Comparison of ENCODE assay signal across 26 mouse cellular contexts in genomic region chr7:113347694-113348093, GRCm38 (mm10). TPM values are rescaled to one million over a fixed set of nuclear protein-coding genes. Genes with fewer than 3 reads are reported as not detected.
A peak's percentile ranks its signal among the peaks of the same experiment; 100 is the strongest.
DNase-seq lines count a peak whose midpoint lies in the region; ATAC-seq lines count a peak whose summit lies in the region.
"Had no signal": no experiment of that assay in that cellular context is flagged by ENCODE, and none has a peak within 500 bp of the region (broad histone marks: within the 10 kb centered on the region; RNA-seq: fewer than 3 reads in every experiment).

No protein-coding gene starts in this region.

- peak; percentile 45; the same call in 1 of the 2 replicates for ATAC-seq in forebrain, embryonic 13.5 days
- no peak for ATAC-seq in hindbrain, embryonic 14.5 days (ENCODE audit: low FRiP score)
- ATAC-seq in hindbrain, embryonic 12.5 days (ENCODE audit: low FRiP score) = no peak
- ATAC-seq in midbrain, embryonic 14.5 days (ENCODE audit: low FRiP score, low TSS enrichment) = no peak
- no peak for ATAC-seq in midbrain, embryonic 13.5 days
- peak; percentile 72 for ATAC-seq in forebrain, embryonic 16.5 days
- ATAC-seq: CD4-positive, CD25-positive, alpha-beta regulatory T cell, adult 4 months; intestine, embryonic 15.5 days had no signal

- no peaks in the 10 kb centered on the region for H3K9me3 ChIP-seq in forebrain, embryonic 13.5 days (replicated peaks)
- H3K9me3 ChIP-seq in forebrain, embryonic 10.5 days = no peaks in the 10 kb centered on the region
- no peaks in the 10 kb centered on the region for H3K9me3 ChIP-seq in hindbrain, embryonic 14.5 days (ENCODE audit: control insufficient read depth, low read length)
- no peaks in the 10 kb centered on the region for H3K9me3 ChIP-seq in hindbrain, embryonic 12.5 days (replicated peaks)
- H3K9me3 ChIP-seq in midbrain, embryonic 14.5 days (ENCODE audit: control insufficient read depth, low read length) = no peaks in the 10 kb centered on the region
- H3K9me3 ChIP-seq in midbrain, embryonic 13.5 days = no peaks in the 10 kb centered on the region
- H3K9me3 ChIP-seq in forebrain, embryonic 16.5 days (ENCODE audit: control insufficient read depth, low read length) = no peaks in the 10 kb centered on the region
- H3K9me3 ChIP-seq: heart, embryonic 15.5 days; intestine, embryonic 15.5 days; limb, embryonic 12.5 days; midbrain, embryonic 12.5 days had no signal

- 88% methylated on average over 2 of the region's 2 CpGs for WGBS in forebrain, embryonic 13.5 days
- WGBS in forebrain, embryonic 10.5 days = 94% methylated on average over 2 of the region's 2 CpGs
- WGBS in hindbrain, embryonic 14.5 days = 75% methylated on average over 2 of the region's 2 CpGs
- WGBS in hindbrain, embryonic 12.5 days = 96% methylated on average over 2 of the region's 2 CpGs
- 88% methylated on average over 2 of the region's 2 CpGs for WGBS in midbrain, embryonic 14.5 days
- 91% methylated on average over 2 of the region's 2 CpGs for WGBS in midbrain, embryonic 13.5 days
- WGBS in forebrain, embryonic 16.5 days = 64% methylated on average over 2 of the region's 2 CpGs

- no peaks in the 10 kb centered on the region for H3K27me3 ChIP-seq in forebrain, embryonic 13.5 days
- no peaks in the 10 kb centered on the region for H3K27me3 ChIP-seq in forebrain, embryonic 10.5 days (ENCODE audit: poor library complexity, severe bottlenecking)
- H3K27me3 ChIP-seq in hindbrain, embryonic 14.5 days (ENCODE audit: control insufficient read depth, insufficient read depth, low read length) = no peaks in the 10 kb centered on the region
- no peaks in the 10 kb centered on the region for H3K27me3 ChIP-seq in hindbrain, embryonic 12.5 days
- no peaks in the 10 kb centered on the region for H3K27me3 ChIP-seq in midbrain, embryonic 14.5 days (ENCODE audit: control insufficient read depth, insufficient read depth, low read length)
- no peaks in the 10 kb centered on the region for H3K27me3 ChIP-seq in midbrain, embryonic 13.5 days
- H3K27me3 ChIP-seq in forebrain, embryonic 16.5 days (replicated peaks; ENCODE audit: control insufficient read depth, insufficient read depth, low read length) = no peaks in the 10 kb centered on the region
- H3K27me3 ChIP-seq: heart, embryonic 15.5 days; intestine, embryonic 15.5 days; limb, embryonic 12.5 days; midbrain, embryonic 12.5 days had no signal

- no peak overlapping the region for H3K4me3 ChIP-seq in forebrain, embryonic 13.5 days
- no peak overlapping the region for H3K4me3 ChIP-seq in forebrain, embryonic 10.5 days
- no peak overlapping the region for H3K4me3 ChIP-seq in hindbrain, embryonic 14.5 days (replicated peaks; ENCODE audit: low read length)
- no peak overlapping the region for H3K4me3 ChIP-seq in hindbrain, embryonic 12.5 days
- H3K4me3 ChIP-seq in midbrain, embryonic 14.5 days (replicated peaks; ENCODE audit: low read depth, low read length) = no peak overlapping the region
- no peak overlapping the region for H3K4me3 ChIP-seq in midbrain, embryonic 13.5 days (replicated peaks)
- 0 out of 2 replicates have a peak overlapping the region, but pooled peaks have one; percentile 11 for H3K4me3 ChIP-seq in forebrain, embryonic 16.5 days (replicated peaks; ENCODE audit: low read length)
- H3K4me3 ChIP-seq: heart, embryonic 15.5 days; intestine, embryonic 15.5 days; limb, embryonic 12.5 days; midbrain, embryonic 12.5 days had no signal

- H3K36me3 ChIP-seq in forebrain, embryonic 13.5 days (ENCODE audit: poor library complexity, severe bottlenecking) = no peaks in the 10 kb centered on the region
- no peaks in the 10 kb centered on the region for H3K36me3 ChIP-seq in forebrain, embryonic 10.5 days (replicated peaks)
- no peaks in the 10 kb centered on the region for H3K36me3 ChIP-seq in hindbrain, embryonic 14.5 days (replicated peaks; ENCODE audit: control insufficient read depth, insufficient read depth)
- H3K36me3 ChIP-seq in hindbrain, embryonic 12.5 days = no peaks in the 10 kb centered on the region
- H3K36me3 ChIP-seq in midbrain, embryonic 14.5 days (ENCODE audit: control insufficient read depth, insufficient read depth, low read length) = no peaks in the 10 kb centered on the region
- no peaks in the 10 kb centered on the region for H3K36me3 ChIP-seq in midbrain, embryonic 13.5 days
- no peaks in the 10 kb centered on the region for H3K36me3 ChIP-seq in forebrain, embryonic 16.5 days (ENCODE audit: control insufficient read depth, insufficient read depth)
- H3K36me3 ChIP-seq: heart, embryonic 15.5 days; intestine, embryonic 15.5 days; limb, embryonic 12.5 days; midbrain, embryonic 12.5 days had no signal

- no peak for DNase-seq in forebrain, embryonic 10.5 days (ENCODE audit: extremely low spot score, low spot score)
- DNase-seq in hindbrain, embryonic 14.5 days (ENCODE audit: low spot score) = no peak
- DNase-seq in midbrain, embryonic 14.5 days = no peak
- no peak for DNase-seq in adrenal gland, postnatal 10 days
- DNase-seq: adrenal gland, postnatal 36 days; kidney, adult 8-10 months; kidney, postnatal 10 days; lung, adult 18-20 months; lung, postnatal 10 days; thymus, adult 2 months had no signal

- no peak overlapping the region for H3K27ac ChIP-seq in forebrain, embryonic 13.5 days
- no peak overlapping the region for H3K27ac ChIP-seq in forebrain, embryonic 10.5 days
- H3K27ac ChIP-seq in hindbrain, embryonic 14.5 days = 0 out of 2 replicates have a peak overlapping the region, but pooled peaks have one; percentile 5
- no peak overlapping the region for H3K27ac ChIP-seq in hindbrain, embryonic 12.5 days
- 0 out of 2 replicates have a peak overlapping the region, but pooled peaks have one; percentile 52 for H3K27ac ChIP-seq in midbrain, embryonic 14.5 days (replicated peaks; ENCODE audit: low read depth, low read length)
- H3K27ac ChIP-seq in midbrain, embryonic 13.5 days = no peak overlapping the region
- peak overlapping the region; percentile 76 for H3K27ac ChIP-seq in forebrain, embryonic 16.5 days (ENCODE audit: low read length)
- H3K27ac ChIP-seq: heart, embryonic 15.5 days; intestine, embryonic 15.5 days; limb, embryonic 12.5 days; midbrain, embryonic 12.5 days; stomach, postnatal 0 days had no signal

- H3K9ac ChIP-seq in forebrain, embryonic 13.5 days = no peak overlapping the region
- no peak overlapping the region for H3K9ac ChIP-seq in hindbrain, embryonic 14.5 days
- H3K9ac ChIP-seq in hindbrain, embryonic 12.5 days = no peak overlapping the region
- H3K9ac ChIP-seq in midbrain, embryonic 14.5 days (replicated peaks; ENCODE audit: low read length) = no peak overlapping the region
- H3K9ac ChIP-seq in midbrain, embryonic 13.5 days (replicated peaks) = no peak overlapping the region
- no peak overlapping the region for H3K9ac ChIP-seq in forebrain, embryonic 16.5 days (replicated peaks; ENCODE audit: low read depth, low read length)
- H3K9ac ChIP-seq: heart, embryonic 15.5 days; intestine, embryonic 15.5 days; limb, embryonic 12.5 days; midbrain, embryonic 12.5 days had no signal

- H3K4me1 ChIP-seq in forebrain, embryonic 13.5 days = no peaks in the 10 kb centered on the region
- H3K4me1 ChIP-seq in forebrain, embryonic 10.5 days = no peaks in the 10 kb centered on the region
- H3K4me1 ChIP-seq in hindbrain, embryonic 14.5 days (replicated peaks; ENCODE audit: control insufficient read depth, insufficient read depth, low read length) = 0 out of 2 replicates have a peak, but pooled peaks cover 4% of the 10 kb centered on the region
- no peaks in the 10 kb centered on the region for H3K4me1 ChIP-seq in hindbrain, embryonic 12.5 days
- H3K4me1 ChIP-seq in midbrain, embryonic 14.5 days (ENCODE audit: control insufficient read depth, insufficient read depth, low read length) = no peaks in the 10 kb centered on the region
- H3K4me1 ChIP-seq in midbrain, embryonic 13.5 days (replicated peaks) = 0 out of 2 replicates have a peak, but pooled peaks cover 5% of the 10 kb centered on the region
- H3K4me1 ChIP-seq in forebrain, embryonic 16.5 days (replicated peaks; ENCODE audit: control insufficient read depth, insufficient read depth, low read length) = peaks cover 7% of the 10 kb centered on the region
- H3K4me1 ChIP-seq: intestine, embryonic 15.5 days; limb, embryonic 12.5 days; midbrain, embryonic 12.5 days had no signal

- no peak overlapping the region for H3K4me2 ChIP-seq in forebrain, embryonic 13.5 days
- H3K4me2 ChIP-seq in hindbrain, embryonic 14.5 days (replicated peaks) = peak overlapping the region; percentile 40
- no peak overlapping the region for H3K4me2 ChIP-seq in hindbrain, embryonic 12.5 days (replicated peaks)
- peak overlapping the region; percentile 26; the same call in 1 of the 2 replicates for H3K4me2 ChIP-seq in midbrain, embryonic 14.5 days (ENCODE audit: low read length)
- H3K4me2 ChIP-seq in midbrain, embryonic 13.5 days (replicated peaks) = no peak overlapping the region
- H3K4me2 ChIP-seq in forebrain, embryonic 16.5 days (ENCODE audit: low read length) = peak overlapping the region; percentile 48
- H3K4me2 ChIP-seq: intestine, embryonic 15.5 days; limb, embryonic 12.5 days; liver, embryonic 11.5 days; midbrain, embryonic 12.5 days had no signal

RNA-seq across cellular contexts. Expression of gene Btbd10, which starts 21.5 kb away (rescaled TPM):
- polyA plus RNA-seq in forebrain, embryonic 13.5 days (2015; fragmentation: Nextera tagmentation; extraction: Ambion mirVana) = 49.6 and 51.9 TPM in 2 replicates
- 22.8 and 23.7 TPM in 2 replicates for polyA plus RNA-seq in forebrain, embryonic 10.5 days (2016; fragmentation: Nextera tagmentation; extraction: Ambion mirVana)
- polyA plus RNA-seq in hindbrain, embryonic 14.5 days (2014; fragmentation: Nextera tagmentation; extraction: Ambion mirVana) = 81.8 and 89.0 TPM in 2 replicates
- 42.8 and 45.4 TPM in 2 replicates for polyA plus RNA-seq in hindbrain, embryonic 12.5 days (2016; fragmentation: Nextera tagmentation; extraction: Ambion mirVana)
- polyA plus RNA-seq in midbrain, embryonic 14.5 days (2014; fragmentation: Nextera tagmentation; extraction: Ambion mirVana) = 72.3 and 77.8 TPM in 2 replicates
- 55.8 and 61.4 TPM in 2 replicates for polyA plus RNA-seq in midbrain, embryonic 13.5 days (2015; fragmentation: Nextera tagmentation; extraction: Ambion mirVana)
- 78.4 and 80.9 TPM in 2 replicates for polyA plus RNA-seq in forebrain, embryonic 16.5 days (2015; fragmentation: Nextera tagmentation; extraction: Ambion mirVana)
- 10 to 100 TPM; 15.3 to 17.1 TPM for total RNA-seq in adrenal gland, postnatal 10 days (2021)

RNA-seq across cellular contexts. Expression of gene Pth, which starts 40.7 kb away (rescaled TPM):
- polyA plus RNA-seq in forebrain, embryonic 13.5 days (2015; fragmentation: Nextera tagmentation; extraction: Ambion mirVana) = not detected in 2 replicates
- polyA plus RNA-seq in forebrain, embryonic 10.5 days (2016; fragmentation: Nextera tagmentation; extraction: Ambion mirVana) = not detected in 2 replicates
- polyA plus RNA-seq in hindbrain, embryonic 14.5 days (2014; fragmentation: Nextera tagmentation; extraction: Ambion mirVana) = not detected in 2 replicates
- not detected in 2 replicates for polyA plus RNA-seq in hindbrain, embryonic 12.5 days (2016; fragmentation: Nextera tagmentation; extraction: Ambion mirVana)
- not detected in 2 replicates for polyA plus RNA-seq in midbrain, embryonic 14.5 days (2014; fragmentation: Nextera tagmentation; extraction: Ambion mirVana)
- polyA plus RNA-seq in midbrain, embryonic 13.5 days (2015; fragmentation: Nextera tagmentation; extraction: Ambion mirVana) = not detected in 2 replicates
- not detected in 2 replicates for polyA plus RNA-seq in forebrain, embryonic 16.5 days (2015; fragmentation: Nextera tagmentation; extraction: Ambion mirVana)
- total RNA-seq in adrenal gland, postnatal 10 days (2021) = not detected
- total RNA-seq: adrenal gland, postnatal 36 days; gastrocnemius, postnatal 25 days; heart, adult 18-20 months; heart, postnatal 4 days; layer of hippocampus, postnatal 25 days; left cerebral cortex, postnatal 10 days had no signal
- polyA plus RNA-seq: CD4-positive, CD25-positive, alpha-beta regulatory T cell, adult 4 months; intestine, embryonic 15.5 days; limb, embryonic 12.5 days; liver, embryonic 11.5 days; midbrain, embryonic 12.5 days; stomach, postnatal 0 days had no signal

Comparison
In these comparisons a context has a peak if more than half of its experiments do, and no peak if none do; other contexts are left out.
1. H3K27ac ChIP-seq: peak in hindbrain, embryonic 14.5 days (single experiment), midbrain, embryonic 14.5 days (single experiment) and forebrain, embryonic 16.5 days (single experiment); none in forebrain, embryonic 13.5 days (single experiment), forebrain, embryonic 10.5 days (single experiment), hindbrain, embryonic 12.5 days (single experiment) and midbrain, embryonic 13.5 days (single experiment).
2. H3K4me2 ChIP-seq: peak in hindbrain, embryonic 14.5 days (single experiment), midbrain, embryonic 14.5 days (single experiment) and forebrain, embryonic 16.5 days (single experiment); none in forebrain, embryonic 13.5 days (single experiment), hindbrain, embryonic 12.5 days (single experiment) and midbrain, embryonic 13.5 days (single experiment).
3. ATAC-seq: peak in forebrain, embryonic 13.5 days (single experiment) and forebrain, embryonic 16.5 days (single experiment); none in hindbrain, embryonic 14.5 days (single experiment), hindbrain, embryonic 12.5 days (single experiment), midbrain, embryonic 14.5 days (single experiment) and midbrain, embryonic 13.5 days (single experiment).